Mouse (Mus musculus) heart, adult 2 months (tissue): ENCODE measurements around the gene Ascl3. TPM values are rescaled to one million over a fixed set of nuclear protein-coding genes. Genes with fewer than 3 reads are reported as not detected.

Experiments
- DNase-seq, 2 experiments: peaks; one replicate each; pipeline ENCODE4 v3.0.0; 2021
- H3K27ac ChIP-seq: fragments of 200-600 bp; 2 replicates; pipeline ENCODE4 v1.8.1; 2022
- H3K27me3 ChIP-seq: fragments of 200-500 bp; 2 replicates; pipeline ENCODE4 v1.6.1; 2012; ENCODE audit warnings: mild to moderate bottlenecking, low read length, inconsistent platforms, mixed read lengths; ENCODE audit not compliant: control insufficient read depth, insufficient read depth
- H3K36me3 ChIP-seq: fragments of 200-500 bp; 2 replicates; pipeline ENCODE4 v1.6.1; 2012; ENCODE audit warnings: low read length, inconsistent platforms; ENCODE audit not compliant: control insufficient read depth, insufficient read depth
- H3K4me1 ChIP-seq: fragments of 200-500 bp; 2 replicates; pipeline ENCODE4 v1.6.1; 2011; ENCODE audit warnings: low read length; ENCODE audit not compliant: control insufficient read depth, insufficient read depth
- H3K4me3 ChIP-seq: fragments of 200-600 bp; 2 replicates; pipeline ENCODE4 v1.8.1; 2022
- H3K79me2 ChIP-seq: fragments of 200-500 bp; replicated peaks from 2 replicates; pipeline ENCODE4 v1.6.1; 2012; ENCODE audit warnings: mild to moderate bottlenecking, inconsistent platforms, low read length, moderate library complexity, mixed read lengths; ENCODE audit not compliant: control insufficient read depth, insufficient read depth
- H3K9ac ChIP-seq: fragments of 200-500 bp; 2 replicates; pipeline ENCODE4 v1.6.1; 2012; ENCODE audit warnings: low read depth, mild to moderate bottlenecking, control low read depth, inconsistent platforms, low read length, mixed read lengths
- CTCF ChIP-seq: fragments of 200-600 bp; IDR thresholded peaks from 2 replicates; pipeline ENCODE4 v1.8.1; 2022; ENCODE audit warnings: antibody characterized with exemption, mild to moderate bottlenecking, moderate library complexity
- EP300 ChIP-seq: fragments of 200-500 bp; IDR thresholded peaks from 2 replicates; pipeline ENCODE4 v1.6.1; 2011; ENCODE audit warnings: low read depth, low read length, control low read depth; ENCODE audit not compliant: insufficient read depth
- POLR2A ChIP-seq: fragments of 200-500 bp; IDR thresholded peaks from 2 replicates; pipeline ENCODE4 v1.6.1; 2011; ENCODE audit warnings: mild to moderate bottlenecking, low read depth, low read length, control low read depth; ENCODE audit not compliant: insufficient read depth
- WGBS: fragments of 180-500 bp; shearing (Covaris S2); methylation state at CpG from one replicate; pipeline ENCODE4 v1.1.7; 2018; 5-methylcytosine and 5-hydroxymethylcytosine counted together
- intact Hi-C: fragments of 180-260 bp; cut with DNase I; formaldehyde crosslinking; loops from one replicate; pipeline ENCODE4 v1.15.1; 2025
- polyA plus RNA-seq: library from polyadenylated mRNA; depleted of rRNA; stranded (reverse); fragments of >200 nt; gene quantifications from 2 replicates; pipeline ENCODE4 v1.2.3, GENCODE M21; 2012
- total RNA-seq, 2 experiments: library from RNA; stranded (reverse); gene quantifications; 2 replicates each; pipeline ENCODE4 v1.2.3; 2021

Ascl3 gene
- total and polyA plus RNA-seq, 3 experiments: not detected

DNA sequence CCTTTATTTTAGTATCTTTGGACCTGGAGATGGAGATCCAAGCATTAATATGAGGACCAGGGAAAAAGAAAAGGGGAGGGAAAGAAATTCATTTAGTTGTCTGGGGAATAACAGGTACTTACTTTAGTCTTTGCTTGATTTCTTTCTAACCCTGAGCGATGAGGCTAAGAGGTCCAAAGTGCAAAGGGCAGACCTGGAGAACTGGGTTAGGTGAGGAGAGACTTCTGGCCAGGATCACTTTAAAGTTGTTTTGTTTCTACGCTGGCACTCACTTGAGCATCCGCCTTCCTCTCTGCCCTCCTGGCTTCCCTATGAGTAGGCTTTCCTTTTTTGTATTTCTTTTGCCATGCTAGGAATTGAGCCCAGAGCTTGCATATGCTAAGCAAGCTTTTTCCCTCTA, 24.8 kb upstream of the Ascl3 start:
- Histone ChIP-seq H3K79me2 (no peaks in the 10 kb centered on the region), H3K27me3 (no peaks in the 10 kb centered on the region), H3K9ac (no peak overlapping the region), H3K4me1 (peaks cover 1% of the 10 kb centered on the region; the same call in 1 of the 2 replicates), H3K27ac (no peak overlapping the region), H3K36me3 (no peaks in the 10 kb centered on the region), H3K4me3 (no peak overlapping the region)
- no peak for TF ChIP-seq CTCF
- no peak for TF ChIP-seq POLR2A
- TF ChIP-seq EP300: no peak
- DNase-seq: no peak
- intact Hi-C loops: no loop called here
- WGBS: 95% methylated on average over 3 of the region's 3 CpGs

DNA sequence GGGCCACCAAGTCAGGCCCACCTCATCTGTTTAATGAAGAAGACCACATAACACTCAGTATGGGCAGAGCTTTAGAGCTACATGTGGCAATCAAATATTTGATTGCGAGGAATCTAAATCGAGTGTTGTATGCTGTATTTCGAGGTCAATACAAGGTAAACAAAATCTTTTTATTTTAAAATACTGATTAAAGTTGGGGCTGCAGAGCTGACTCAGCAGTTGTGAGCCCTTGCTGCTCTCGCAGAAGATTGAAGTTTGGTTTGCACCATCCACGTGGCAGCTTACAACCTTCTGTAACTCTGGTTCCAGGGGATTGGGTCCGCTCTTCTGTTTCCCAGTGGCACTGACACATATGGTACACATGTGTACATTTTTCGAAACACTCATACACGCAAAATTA, 22.5 kb upstream of the Ascl3 start:
- no peaks in the 10 kb centered on the region for H3K79me2 ChIP-seq
- no peaks in the 10 kb centered on the region for H3K27me3 ChIP-seq
- intact Hi-C loops: no loop called here
- peaks cover 3% of the 10 kb centered on the region for H3K4me1 ChIP-seq
- WGBS: 94% methylated on average over 8 of the region's 8 CpGs
- no peak for DNase-seq
- H3K4me3 ChIP-seq: no peak overlapping the region
- TF ChIP-seq EP300 (no peak), POLR2A (no peak), CTCF (no peak)
- H3K36me3 ChIP-seq: no peaks in the 10 kb centered on the region
- no peak overlapping the region for H3K9ac ChIP-seq
- no peak overlapping the region for H3K27ac ChIP-seq

DNA sequence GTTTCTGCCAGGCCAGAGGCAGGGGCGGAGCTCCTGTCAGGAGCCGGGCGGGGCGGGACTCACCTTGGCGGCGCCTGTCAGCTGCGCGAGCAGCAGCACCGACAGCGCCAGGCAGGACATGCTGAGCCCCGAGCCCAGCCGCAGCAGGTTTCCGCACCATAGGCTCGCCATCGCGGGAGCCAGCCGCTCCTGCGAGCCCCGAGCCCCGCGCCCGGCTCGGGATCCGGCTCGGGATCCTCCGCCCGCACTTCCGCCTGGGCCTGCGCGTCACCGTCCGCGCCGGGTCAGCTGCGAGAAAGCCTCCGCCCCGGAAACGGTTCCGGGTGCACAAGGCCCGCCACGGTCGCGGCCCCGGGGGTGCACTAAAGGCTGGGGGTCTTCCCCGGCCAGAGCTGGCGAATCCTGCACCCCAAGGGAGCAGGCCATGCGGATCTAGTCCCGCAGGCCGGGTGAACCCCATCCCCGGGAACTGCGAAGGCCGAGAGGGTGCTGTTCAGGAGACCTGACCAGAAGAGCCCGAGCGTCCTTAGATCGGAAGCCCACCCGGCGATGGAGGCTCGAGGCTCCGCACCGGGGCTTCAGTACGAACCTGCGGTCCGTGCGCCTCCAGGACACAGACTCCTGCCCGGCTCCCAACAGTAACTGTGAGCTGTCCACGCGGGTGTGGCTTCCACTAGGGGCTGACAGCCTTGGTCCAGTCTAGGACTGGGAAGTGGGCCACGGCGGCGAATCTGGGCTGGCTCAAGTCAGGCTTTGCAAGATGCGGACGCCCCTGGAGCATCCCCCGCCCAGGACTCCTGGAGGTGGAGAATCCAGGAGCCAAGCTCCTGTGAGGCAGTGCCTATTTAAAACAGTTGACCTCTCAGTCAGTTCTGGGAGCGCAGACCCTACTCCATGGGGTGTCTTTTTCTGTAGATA, 20.7 kb upstream of the Ascl3 start, which contains the start of gene Tmem9b:
Gene Tmem9b, minus strand, starts transcription at position 868 of the 918 bp plus-strand sequence.
- WGBS: under 1% methylated on average over 73 of the region's 74 CpGs
- peak within 1 kb of the TSS; percentile 95 for H3K9ac ChIP-seq
- intact Hi-C loops: no loop called here
- TF ChIP-seq CTCF (peak; percentile 50), POLR2A (peak; percentile 72), EP300 (0 out of 2 replicates have a peak, but pooled peaks have one; percentile 40)
- no peaks in the 10 kb centered on the region for H3K36me3 ChIP-seq
- H3K4me1 ChIP-seq: peaks cover 3% of the 10 kb centered on the region
- H3K4me3 ChIP-seq: peak within 1 kb of the TSS; percentile 85
- DNase-seq: peak; percentile 92
- H3K79me2 ChIP-seq: peaks cover 2% of the 10 kb centered on the region; the same call in 1 of the 2 replicates
- H3K27me3 ChIP-seq: no peaks in the 10 kb centered on the region
- H3K27ac ChIP-seq: peak within 1 kb of the TSS; percentile 97

DNA sequence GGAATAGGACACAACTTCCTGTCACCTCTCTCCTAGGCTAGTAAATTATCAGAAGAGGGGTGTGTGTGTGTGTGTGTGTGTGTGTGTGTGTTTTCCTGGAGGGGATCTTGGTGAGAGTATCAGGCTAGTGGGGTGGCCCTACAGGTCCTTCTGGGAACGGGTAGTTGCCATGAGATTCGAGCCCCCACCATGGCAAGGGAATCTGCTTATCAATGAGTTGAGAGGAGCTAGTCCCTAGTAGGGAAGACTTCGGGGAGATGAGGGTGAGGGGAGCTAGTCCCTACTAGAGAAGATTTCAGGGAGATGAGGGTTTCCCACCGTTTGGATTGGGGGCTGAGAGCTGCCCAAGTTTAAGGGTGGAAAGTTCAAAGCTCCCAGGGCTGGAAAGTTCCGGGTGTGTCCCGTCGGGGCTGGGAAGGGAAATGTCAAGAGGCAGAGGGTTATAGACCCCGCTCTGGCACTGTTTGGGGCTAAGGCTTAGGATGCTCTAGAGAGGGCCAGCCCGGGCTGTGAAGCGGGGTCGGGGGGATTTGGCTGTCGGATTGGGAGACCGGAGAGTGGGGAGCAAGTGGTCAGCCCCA, 20.0 kb upstream of the Ascl3 start:
- Histone ChIP-seq H3K9ac (peak overlapping the region; percentile 95), H3K27ac (peak overlapping the region; percentile 97), H3K4me3 (peak overlapping the region; percentile 85), H3K36me3 (no peaks in the 10 kb centered on the region), H3K27me3 (no peaks in the 10 kb centered on the region), H3K4me1 (peaks cover 3% of the 10 kb centered on the region), H3K79me2 (peaks cover 2% of the 10 kb centered on the region; the same call in 1 of the 2 replicates)
- intact Hi-C loops: no loop called here
- TF ChIP-seq EP300: no peak
- no peak for TF ChIP-seq CTCF
- TF ChIP-seq POLR2A: no peak
- 2% methylated on average over 13 of the region's 13 CpGs for WGBS
- no peak for DNase-seq

DNA sequence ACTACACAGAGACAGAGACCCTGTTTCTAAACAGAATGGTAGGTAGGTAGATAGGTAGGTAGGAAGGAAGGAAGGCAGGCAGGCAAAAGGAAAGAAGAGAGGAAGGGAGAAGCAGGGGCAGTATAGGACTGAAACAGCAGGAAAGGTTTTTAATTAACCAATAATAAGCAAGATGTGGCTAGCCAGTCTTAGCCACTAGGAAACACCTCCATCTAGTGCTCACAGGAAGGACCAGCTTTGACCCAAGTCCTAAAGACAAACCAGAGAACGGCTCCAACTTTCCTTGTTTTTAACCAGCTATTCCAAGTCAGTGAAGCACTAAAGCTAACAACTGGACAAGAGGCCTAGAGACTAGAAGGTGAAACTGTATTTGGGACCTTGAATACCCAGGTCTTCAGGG, 16.2 kb upstream of the Ascl3 start:
- no peak overlapping the region for H3K27ac ChIP-seq
- intact Hi-C loops: no loop called here

More for the DNA sequence above, 16.2 kb upstream of the Ascl3 start:
- WGBS: 37% methylated on average over 1 of the region's 1 CpGs
- no peak for TF ChIP-seq EP300
- no peak for TF ChIP-seq POLR2A
- peak; percentile 51 for TF ChIP-seq CTCF
- Histone ChIP-seq H3K4me3 (no peak overlapping the region), H3K36me3 (no peaks in the 10 kb centered on the region), H3K9ac (no peak overlapping the region), H3K27me3 (no peaks in the 10 kb centered on the region), H3K4me1 (peaks cover 3% of the 10 kb centered on the region), H3K79me2 (peaks cover 2% of the 10 kb centered on the region; the same call in 1 of the 2 replicates)
- DNase-seq: no peak
